Mouse (Mus musculus) retina, postnatal 1 day (tissue): ENCODE data around the gene Lefty2.

Source experiments
- DNase-seq: peaks from one replicate; pipeline ENCODE4 v3.0.0-alpha.2; 2012

Lefty2 gene

GRCm38 (mm10) chr1:180892808-180893207 lies at the start of gene Lefty2:
Gene Lefty2, plus strand, starts transcription at chr1:180893108.
- no peak for DNase-seq

GRCm38 (mm10) chr1:180848114-180848510 lies 44.8 kb upstream of the Lefty2 start:
- peak; percentile 85 for DNase-seq

- peak; percentile 62 for DNase-seq
Observed at GRCm38 (mm10) chr1:180848511-180849241, 44.2 kb upstream of the Lefty2 start.

- DNase-seq, result peak; percentile 31
Observed at GRCm38 (mm10) chr1:180849701-180850301, 43.1 kb upstream of the Lefty2 start.

- DNase-seq, result peak; percentile 100
Observed at GRCm38 (mm10) chr1:180850316-180851270, 42.3 kb upstream of the Lefty2 start, which contains the start of gene Sde2. Gene Sde2, plus strand, starts transcription at chr1:180851127.

GRCm38 (mm10) chr1:180858763-180859162 lies 34.1 kb upstream of the Lefty2 start:
- DNase-seq, result no peak

GRCm38 (mm10) chr1:180860030-180860429 lies 32.9 kb upstream of the Lefty2 start:
- no peak for DNase-seq

- peak; percentile 75 for DNase-seq
Observed at GRCm38 (mm10) chr1:180863606-180864005, 29.3 kb upstream of the Lefty2 start.

- DNase-seq, result no peak
Observed at GRCm38 (mm10) chr1:180866001-180866400, 26.9 kb upstream of the Lefty2 start.

- DNase-seq, result no peak
Observed at GRCm38 (mm10) chr1:180870122-180870650, 22.7 kb upstream of the Lefty2 start.

- peak; percentile 79 for DNase-seq
Observed at GRCm38 (mm10) chr1:180873861-180874484, 18.9 kb upstream of the Lefty2 start.

- no peak for DNase-seq
Observed at GRCm38 (mm10) chr1:180874615-180875014, 18.3 kb upstream of the Lefty2 start.

GRCm38 (mm10) chr1:180875126-180875525 lies 17.8 kb upstream of the Lefty2 start:
- no peak for DNase-seq

- no peak for DNase-seq
Observed at GRCm38 (mm10) chr1:180877466-180877865, 15.4 kb upstream of the Lefty2 start.

GRCm38 (mm10) chr1:180881768-180882167 lies 11.1 kb upstream of the Lefty2 start:
- DNase-seq, result no peak

GRCm38 (mm10) chr1:180883731-180884130 lies 9.2 kb upstream of the Lefty2 start:
- DNase-seq, result no peak

- DNase-seq, result no peak
Observed at GRCm38 (mm10) chr1:180884484-180884883, 8.4 kb upstream of the Lefty2 start.

GRCm38 (mm10) chr1:180888556-180889042 lies 4.3 kb upstream of the Lefty2 start:
- DNase-seq, result peak; percentile 38

- DNase-seq, result no peak
Observed at GRCm38 (mm10) chr1:180889172-180889571, 3.7 kb upstream of the Lefty2 start.

- DNase-seq, result peak; percentile 38
Observed at GRCm38 (mm10) chr1:180889841-180890240, 3.1 kb upstream of the Lefty2 start.

- DNase-seq, result peak; percentile 32
Observed at GRCm38 (mm10) chr1:180894088-180894987, 1.4 kb downstream of the Lefty2 start.
